Mouse (Mus musculus) lung, adult 2 months (tissue): ENCODE measurements around the gene Rgma.

Source experiments
- CTCF ChIP-seq: fragments of 200-500 bp; IDR thresholded peaks from 2 replicates; pipeline ENCODE4 v1.5.1; 2011; ENCODE audit warnings: mild to moderate bottlenecking, low read length, control low read depth; ENCODE audit not compliant: insufficient read depth
- POLR2A ChIP-seq: fragments of 200-500 bp; IDR thresholded peaks from 2 replicates; pipeline ENCODE4 v1.6.1; 2011; ENCODE audit warnings: low read depth, mild to moderate bottlenecking, control low read depth, low read length, borderline replicate concordance; ENCODE audit errors: extremely low read depth

GRCm38 (mm10) chr7:73330754-73331153 is 44.6 kb upstream of the Rgma start:
- TF ChIP-seq CTCF (no peak), POLR2A (no peak)
